Mouse (Mus musculus) kidney, embryonic 15.5 days (tissue): ENCODE measurements around the gene Plek2. TPM values are rescaled to one million over a fixed set of nuclear protein-coding genes. Genes with fewer than 3 reads are reported as not detected.
"Not testable (repeated sequence)": the region's sequence is repeated elsewhere in the genome, so short reads cannot be mapped to it uniquely, and the experiment has no call there.

Experiments
- ATAC-seq: fragments of 200-750 bp; cut with Nextera tagmentation; replicated peaks from 2 replicates; pipeline ENCODE4 v1.8.0; 2017; ENCODE audit warnings: moderate TSS enrichment; ENCODE audit not compliant: low FRiP score
- H3K27ac ChIP-seq: fragments of 300-500 bp; sonication (generic); 2 replicates; pipeline ENCODE4 v1.5.1; 2015; ENCODE audit warnings: mild to moderate bottlenecking, inconsistent platforms
- H3K27me3 ChIP-seq: fragments of 300-500 bp; sonication (generic); 2 replicates; pipeline ENCODE4 v1.6.1; 2015; ENCODE audit warnings: inconsistent platforms
- H3K36me3 ChIP-seq: fragments of 300-500 bp; sonication (generic); 2 replicates; pipeline ENCODE4 v1.6.1; 2015; ENCODE audit warnings: inconsistent platforms
- H3K4me1 ChIP-seq: fragments of 300-500 bp; sonication (generic); 2 replicates; pipeline ENCODE4 v1.6.1; 2015; ENCODE audit warnings: inconsistent platforms
- H3K4me2 ChIP-seq: fragments of 300-500 bp; sonication (generic); 2 replicates; pipeline ENCODE4 v1.6.1; 2015; ENCODE audit warnings: moderate library complexity, mild to moderate bottlenecking, inconsistent platforms
- H3K4me3 ChIP-seq: fragments of 300-500 bp; sonication (generic); replicated peaks from 2 replicates; pipeline ENCODE4 v1.5.1; 2015; ENCODE audit warnings: mild to moderate bottlenecking, inconsistent platforms
- H3K9ac ChIP-seq: fragments of 300-500 bp; sonication (generic); 2 replicates; pipeline ENCODE4 v1.6.1; 2015; ENCODE audit warnings: mild to moderate bottlenecking, inconsistent platforms
- H3K9me3 ChIP-seq: fragments of 300-500 bp; sonication (generic); replicated peaks from 2 replicates; pipeline ENCODE4 v1.6.1; 2016; ENCODE audit warnings: inconsistent platforms
- WGBS: fragments of 180-500 bp; shearing (Covaris S2); methylation state at CpG from one replicate; pipeline ENCODE4 v1.1.7; 2015; ENCODE audit warnings: mixed read lengths; 5-methylcytosine and 5-hydroxymethylcytosine counted together
- polyA plus RNA-seq: library from polyadenylated mRNA; unstranded; fragments of >200 nt; fragmentation: Nextera tagmentation; extraction: Ambion mirVana; gene quantifications from 2 replicates; pipeline ENCODE4 v1.2.1, GENCODE M21; 2015

Plek2 gene
- polyA plus RNA-seq, 1 experiment from 2014 or later = 4.6 TPM

DNA sequence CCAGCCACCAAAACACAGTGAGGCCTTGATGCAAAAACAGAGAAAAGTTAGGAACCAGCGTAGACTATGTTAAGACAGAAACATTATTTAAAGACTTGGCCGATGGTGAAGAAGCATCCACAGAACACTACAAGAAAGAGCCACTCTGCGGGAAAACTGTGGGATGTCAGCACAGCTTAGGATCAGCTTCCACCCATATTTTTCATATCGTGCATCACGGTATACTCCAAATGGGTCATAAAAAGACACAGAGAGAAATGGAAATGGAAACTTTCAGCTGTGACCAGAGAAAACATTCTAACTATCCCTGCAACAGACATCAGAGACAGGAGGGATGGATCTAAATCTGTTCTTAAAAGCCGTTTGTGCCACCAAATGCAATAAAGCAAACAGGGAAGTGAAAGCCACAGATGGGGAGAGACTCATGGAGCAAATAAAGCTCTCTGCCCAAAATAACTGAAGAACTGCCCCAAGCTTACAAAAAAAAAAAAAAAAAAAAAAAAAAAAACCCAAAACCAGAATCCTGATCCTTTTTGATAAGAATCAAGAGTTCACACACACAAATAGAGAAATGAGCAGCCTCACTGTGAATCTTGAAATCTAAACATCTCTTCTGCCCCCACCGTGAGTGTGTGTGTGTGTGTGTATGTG, 16.9 kb upstream of the Plek2 start:
- no peak overlapping the region for H3K4me2 ChIP-seq

DNA sequence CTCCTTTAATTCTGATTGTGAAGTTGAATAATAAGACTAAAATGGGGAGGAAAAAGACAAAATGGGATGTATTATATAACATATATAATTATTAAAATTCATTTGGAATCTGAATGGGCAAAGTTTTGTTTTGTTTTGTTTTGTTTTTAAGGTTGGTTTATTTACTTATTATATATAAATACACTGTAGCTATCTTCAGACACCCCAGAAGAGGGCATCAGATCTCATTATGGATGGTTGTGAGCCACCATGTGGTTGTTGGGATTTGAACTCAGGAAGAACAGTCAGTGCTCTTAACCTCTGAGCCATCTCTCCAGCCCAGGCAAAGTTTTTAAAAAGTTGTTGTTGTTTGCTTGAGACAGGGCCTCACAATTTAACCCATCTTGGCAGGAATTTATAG, 16.2 kb upstream of the Plek2 start:
- not testable (repeated sequence) for ATAC-seq

More for the DNA sequence above, 16.9 kb upstream of the Plek2 start:
- no peak overlapping the region for H3K27ac ChIP-seq
- H3K4me1 ChIP-seq = peaks cover 6% of the 10 kb centered on the region; the same call in 1 of the 2 replicates
- no peak overlapping the region for H3K9ac ChIP-seq
- no peaks in the 10 kb centered on the region for H3K36me3 ChIP-seq
- no peaks in the 10 kb centered on the region for H3K27me3 ChIP-seq
- 81% methylated on average over 7 of the region's 7 CpGs for WGBS
- no peak for ATAC-seq
- no peak overlapping the region for H3K4me3 ChIP-seq
- no peaks in the 10 kb centered on the region for H3K9me3 ChIP-seq

DNA sequence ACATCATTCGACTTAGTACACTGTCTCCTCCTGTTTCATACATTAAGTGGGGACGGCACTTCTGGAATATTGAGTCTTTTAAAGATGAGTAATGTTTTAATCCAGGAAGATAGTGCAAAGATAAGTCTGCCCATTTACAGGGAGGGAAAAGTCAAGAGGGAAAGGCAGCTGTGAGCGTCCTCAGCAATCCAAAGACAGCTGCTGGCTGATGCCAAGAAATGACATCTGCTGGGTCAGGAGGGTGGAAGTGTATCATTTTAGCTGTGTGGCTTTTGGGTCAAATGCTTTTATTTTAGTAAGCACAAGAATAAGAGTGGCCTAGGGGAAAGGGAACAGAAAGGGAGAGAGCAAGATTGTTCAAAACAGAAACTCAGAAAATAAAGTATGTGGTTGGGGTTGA, 15.3 kb upstream of the Plek2 start:
- H3K27me3 ChIP-seq = no peaks in the 10 kb centered on the region
- no peak overlapping the region for H3K4me3 ChIP-seq
- WGBS = 76% methylated on average over 3 of the region's 3 CpGs
- H3K4me2 ChIP-seq = no peak overlapping the region
- no peak for ATAC-seq
- no peaks in the 10 kb centered on the region for H3K36me3 ChIP-seq
- H3K9me3 ChIP-seq = no peaks in the 10 kb centered on the region
- H3K4me1 ChIP-seq = peaks cover 12% of the 10 kb centered on the region
- H3K9ac ChIP-seq = no peak overlapping the region
- no peak overlapping the region for H3K27ac ChIP-seq

More for the DNA sequence above, 16.2 kb upstream of the Plek2 start:
- H3K9ac ChIP-seq, H3K9me3 ChIP-seq, H3K27ac ChIP-seq, H3K36me3 ChIP-seq, H3K4me3 ChIP-seq, H3K27me3 ChIP-seq, H3K4me2 ChIP-seq: not testable (repeated sequence)
- peaks cover 12% of the 10 kb centered on the region for H3K4me1 ChIP-seq

DNA sequence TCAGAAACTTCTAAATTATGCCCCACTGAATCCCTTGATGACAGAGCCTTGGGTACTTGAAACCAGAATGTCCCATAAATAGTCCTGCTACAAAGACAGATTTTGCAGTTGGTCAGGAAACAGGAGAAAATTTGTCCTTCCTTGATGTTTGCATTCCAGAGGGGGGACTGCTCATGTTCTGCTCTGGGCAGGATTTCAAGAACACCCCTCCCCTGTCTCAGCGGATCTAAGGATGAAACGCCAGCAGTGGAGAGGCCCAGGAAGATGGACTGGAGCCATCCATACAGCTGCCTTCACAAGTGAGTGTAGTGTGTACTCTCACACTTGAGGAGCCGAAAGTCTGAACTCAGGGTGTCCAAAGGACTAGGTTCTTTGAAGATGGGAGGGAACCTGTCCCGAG, 14.7 kb upstream of the Plek2 start:
- Histone ChIP-seq H3K4me2 (no peak overlapping the region), H3K4me1 (peaks cover 12% of the 10 kb centered on the region), H3K9me3 (no peaks in the 10 kb centered on the region), H3K27me3 (no peaks in the 10 kb centered on the region), H3K27ac (no peak overlapping the region), H3K4me3 (no peak overlapping the region), H3K36me3 (no peaks in the 10 kb centered on the region), H3K9ac (no peak overlapping the region)
- ATAC-seq = no peak
- WGBS = 54% methylated on average over 4 of the region's 4 CpGs

DNA sequence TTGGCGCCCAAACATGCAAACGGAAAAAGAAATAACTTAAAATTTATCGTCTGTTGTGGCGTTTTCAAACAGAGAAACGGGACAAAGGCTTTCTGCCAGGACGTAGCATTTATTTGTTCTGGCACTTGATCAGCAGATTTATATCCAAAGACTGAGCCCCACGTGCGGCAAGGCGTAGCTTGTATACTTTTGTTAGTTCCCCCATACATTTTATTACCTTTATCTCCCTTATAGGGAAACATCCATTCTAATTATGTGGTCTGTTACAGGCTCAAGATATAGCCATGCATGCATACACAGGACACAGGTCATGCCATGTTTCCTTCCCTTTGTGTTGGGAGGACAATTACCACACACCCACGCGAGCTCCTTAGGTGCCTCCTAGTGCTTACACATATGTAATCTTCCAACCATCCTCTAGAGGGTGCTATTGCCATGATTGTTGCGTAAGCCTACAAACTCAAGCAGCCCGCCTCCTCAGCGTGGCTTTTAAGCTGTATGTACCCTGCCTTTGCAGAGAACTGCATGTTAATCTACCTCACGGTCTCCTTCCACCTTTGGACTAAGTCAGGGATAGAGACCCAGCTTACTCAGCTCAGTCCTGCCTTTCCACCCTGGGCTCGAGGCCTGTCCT, 12.4 kb upstream of the Plek2 start:
- Histone ChIP-seq H3K27ac (no peak overlapping the region), H3K4me1 (peaks cover 12% of the 10 kb centered on the region), H3K36me3 (no peaks in the 10 kb centered on the region), H3K27me3 (peaks cover 2% of the 10 kb centered on the region), H3K9me3 (no peaks in the 10 kb centered on the region), H3K4me2 (peak overlapping the region; percentile 42), H3K9ac (no peak overlapping the region), H3K4me3 (peak overlapping the region; percentile 5; the same call in 1 of the 2 replicates)
- 23% methylated on average over 16 of the region's 16 CpGs for WGBS
- peak; percentile 64; the same call in 1 of the 2 replicates for ATAC-seq

DNA sequence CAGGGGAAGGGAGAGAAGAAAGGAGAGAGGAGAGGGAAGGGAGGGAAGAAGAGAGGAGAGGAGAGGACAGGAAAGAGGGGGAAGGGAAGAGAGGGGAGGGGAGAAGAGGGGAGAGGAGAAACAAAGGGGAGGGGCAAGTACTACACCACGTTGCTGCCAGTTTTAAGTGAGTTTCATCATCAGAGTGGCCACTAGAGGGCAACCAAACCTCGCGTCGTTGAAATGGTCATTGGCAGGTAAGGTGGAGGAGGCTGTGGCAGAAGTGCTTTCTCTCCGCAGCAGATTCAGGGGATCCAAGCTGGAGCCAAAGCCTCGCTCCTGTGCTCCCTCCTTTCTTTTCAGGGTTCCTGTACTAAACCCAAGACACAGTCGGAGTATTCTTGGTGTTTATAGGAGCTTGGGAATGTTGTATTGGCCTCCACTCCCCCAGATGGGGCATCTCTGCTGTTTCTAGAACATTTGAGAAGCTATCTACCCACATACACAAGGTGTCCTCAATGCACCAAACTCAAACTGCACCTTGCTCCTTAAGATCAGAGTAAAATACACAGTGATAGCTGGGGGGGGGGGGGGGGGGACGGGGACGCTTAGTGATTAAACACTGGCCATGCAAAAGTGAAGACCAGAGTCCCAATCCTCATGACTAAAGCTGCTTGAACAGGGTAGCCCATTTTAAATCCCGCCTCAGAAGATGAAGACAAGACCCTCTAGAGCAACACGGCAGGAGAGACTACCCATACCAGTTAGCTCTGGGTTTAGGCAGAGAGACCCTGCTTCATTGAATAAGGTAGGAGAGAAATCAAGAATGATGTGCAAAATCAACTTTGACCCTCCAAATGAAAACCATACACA, 11.7 kb upstream of the Plek2 start:
- Histone ChIP-seq H3K36me3 (no peaks in the 10 kb centered on the region), H3K4me3 (0 out of 2 replicates have a peak overlapping the region, but pooled peaks have one; percentile 2), H3K4me1 (peaks cover 12% of the 10 kb centered on the region), H3K9me3 (no peaks in the 10 kb centered on the region), H3K4me2 (peak overlapping the region; percentile 42), H3K27ac (no peak overlapping the region), H3K9ac (no peak overlapping the region), H3K27me3 (peaks cover 9% of the 10 kb centered on the region)
- WGBS = 15% methylated on average over 11 of the region's 11 CpGs
- peak; percentile 54 for ATAC-seq

DNA sequence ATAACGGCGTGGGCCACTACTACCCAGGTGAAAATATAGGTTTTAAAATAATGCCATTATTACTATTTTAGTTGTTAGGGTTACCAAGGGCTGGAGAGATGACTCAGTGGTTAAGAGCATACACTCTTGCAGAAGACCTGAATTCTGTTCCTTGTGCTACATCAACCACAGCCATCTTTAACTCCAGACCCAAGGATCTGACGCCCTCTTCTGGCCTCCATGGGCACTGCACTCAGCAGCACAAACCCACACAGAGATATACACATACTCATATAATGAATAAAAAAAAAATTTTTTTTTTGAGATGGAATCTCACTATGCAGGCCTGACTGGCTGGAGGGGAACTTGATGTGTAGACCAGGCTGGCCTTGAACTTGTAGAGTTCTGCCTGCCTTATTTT, 9.5 kb upstream of the Plek2 start:
- WGBS = 76% methylated on average over 3 of the region's 3 CpGs
- peaks cover 23% of the 10 kb centered on the region for H3K4me1 ChIP-seq

DNA sequence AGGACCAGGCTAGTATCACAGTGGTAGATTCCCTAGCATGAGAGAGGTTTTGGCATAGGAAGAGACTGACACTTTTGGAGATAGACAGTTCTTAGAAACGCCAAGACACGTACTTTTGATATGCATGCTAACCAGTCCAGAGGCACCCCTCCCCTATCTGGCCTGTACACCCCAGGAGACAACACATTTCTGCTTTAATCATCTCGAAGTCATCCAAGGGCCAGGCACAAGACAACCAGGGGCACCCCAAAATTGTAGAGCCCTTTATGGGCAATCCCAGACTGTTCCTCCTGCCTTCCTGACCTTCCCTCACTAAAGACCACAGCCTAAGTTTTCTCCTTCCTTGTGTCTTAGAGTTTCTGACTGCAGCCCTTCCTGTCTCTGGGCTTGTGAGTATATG, 8.8 kb upstream of the Plek2 start:
- Histone ChIP-seq H3K4me2 (no peak overlapping the region), H3K36me3 (no peaks in the 10 kb centered on the region), H3K4me1 (peaks cover 23% of the 10 kb centered on the region), H3K27me3 (peaks cover 37% of the 10 kb centered on the region), H3K27ac (no peak overlapping the region), H3K9me3 (no peaks in the 10 kb centered on the region), H3K4me3 (no peak overlapping the region), H3K9ac (no peak overlapping the region)
- WGBS = 72% methylated on average over 3 of the region's 3 CpGs
- ATAC-seq = no peak

More for the DNA sequence above, 9.5 kb upstream of the Plek2 start:
- H3K27me3 ChIP-seq = peaks cover 30% of the 10 kb centered on the region
- H3K9me3 ChIP-seq = no peaks in the 10 kb centered on the region
- H3K27ac ChIP-seq = no peak overlapping the region
- no peak overlapping the region for H3K9ac ChIP-seq
- no peak overlapping the region for H3K4me3 ChIP-seq
- H3K4me2 ChIP-seq = no peak overlapping the region
- H3K36me3 ChIP-seq = no peaks in the 10 kb centered on the region
- no peak for ATAC-seq

DNA sequence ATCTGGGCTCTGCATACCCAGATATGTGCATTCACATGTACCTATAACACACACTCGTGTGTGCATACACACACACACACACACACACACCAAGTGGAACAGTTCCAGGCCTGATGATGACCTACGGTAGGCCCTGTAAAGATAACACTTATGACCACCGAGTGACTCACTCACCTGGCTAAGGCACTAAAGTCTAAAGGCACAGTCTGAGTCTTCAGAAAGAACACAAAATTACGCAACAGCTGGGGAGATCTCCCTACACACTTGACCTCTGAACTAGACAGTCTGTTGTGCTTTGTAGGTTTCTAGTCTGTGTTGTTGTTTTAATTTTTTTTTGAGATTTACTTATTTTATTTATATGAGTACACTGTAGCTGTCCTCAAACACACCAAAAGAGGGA, 7.7 kb upstream of the Plek2 start:
- Histone ChIP-seq H3K27ac (no peak overlapping the region), H3K9me3 (no peaks in the 10 kb centered on the region; the same call in 1 of the 2 replicates), H3K4me2 (no peak overlapping the region), H3K36me3 (no peaks in the 10 kb centered on the region), H3K4me1 (peaks cover 23% of the 10 kb centered on the region), H3K4me3 (no peak overlapping the region), H3K9ac (no peak overlapping the region), H3K27me3 (peaks cover 47% of the 10 kb centered on the region)
- WGBS = 82% methylated on average over 4 of the region's 4 CpGs
- no peak for ATAC-seq

DNA sequence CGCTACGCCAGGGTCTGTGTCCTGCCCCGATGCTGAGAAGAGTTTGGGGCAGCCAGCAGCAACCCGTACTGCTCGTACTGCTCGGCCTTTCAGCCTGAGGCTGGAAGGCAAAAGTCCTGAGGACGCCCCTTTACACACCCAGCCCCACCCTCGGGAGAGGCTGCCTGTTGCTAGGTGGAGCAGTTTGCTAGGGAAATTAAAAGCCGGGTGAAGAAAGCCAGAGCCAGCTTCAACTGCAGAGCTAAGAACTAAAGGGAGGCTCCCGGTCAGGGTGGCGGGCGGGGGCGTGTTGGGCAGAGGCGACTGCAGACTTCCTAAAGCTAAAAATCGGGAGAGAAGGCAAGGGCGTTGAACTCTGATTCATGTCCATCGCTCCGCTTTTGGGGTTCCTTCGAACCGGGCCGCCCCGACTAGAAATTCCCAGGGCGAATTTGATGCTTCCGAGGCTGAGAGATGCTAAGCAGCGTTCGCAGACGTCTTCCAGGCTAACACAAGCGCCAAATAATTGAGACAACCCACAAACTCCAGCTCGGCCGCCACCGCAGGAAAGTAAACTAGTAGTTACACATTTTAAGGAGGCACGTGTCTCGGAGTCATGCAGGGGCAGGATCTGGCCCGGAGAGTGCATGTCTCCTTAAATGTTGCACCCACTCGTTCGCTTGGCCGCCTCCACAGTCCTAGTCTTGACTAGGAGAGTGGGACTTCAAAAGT, 5.1 kb upstream of the Plek2 start:
- peaks cover 14% of the 10 kb centered on the region for H3K4me1 ChIP-seq
- H3K9ac ChIP-seq = no peak overlapping the region
- 1% methylated on average over 37 of the region's 37 CpGs for WGBS
- H3K36me3 ChIP-seq = no peaks in the 10 kb centered on the region
- H3K27ac ChIP-seq = no peak overlapping the region
- peaks cover 72% of the 10 kb centered on the region for H3K27me3 ChIP-seq
- peak overlapping the region; percentile 73 for H3K4me2 ChIP-seq
- peak; percentile 61 for ATAC-seq
- peak overlapping the region; percentile 36 for H3K4me3 ChIP-seq
- H3K9me3 ChIP-seq = no peaks in the 10 kb centered on the region; the same call in 1 of the 2 replicates

DNA sequence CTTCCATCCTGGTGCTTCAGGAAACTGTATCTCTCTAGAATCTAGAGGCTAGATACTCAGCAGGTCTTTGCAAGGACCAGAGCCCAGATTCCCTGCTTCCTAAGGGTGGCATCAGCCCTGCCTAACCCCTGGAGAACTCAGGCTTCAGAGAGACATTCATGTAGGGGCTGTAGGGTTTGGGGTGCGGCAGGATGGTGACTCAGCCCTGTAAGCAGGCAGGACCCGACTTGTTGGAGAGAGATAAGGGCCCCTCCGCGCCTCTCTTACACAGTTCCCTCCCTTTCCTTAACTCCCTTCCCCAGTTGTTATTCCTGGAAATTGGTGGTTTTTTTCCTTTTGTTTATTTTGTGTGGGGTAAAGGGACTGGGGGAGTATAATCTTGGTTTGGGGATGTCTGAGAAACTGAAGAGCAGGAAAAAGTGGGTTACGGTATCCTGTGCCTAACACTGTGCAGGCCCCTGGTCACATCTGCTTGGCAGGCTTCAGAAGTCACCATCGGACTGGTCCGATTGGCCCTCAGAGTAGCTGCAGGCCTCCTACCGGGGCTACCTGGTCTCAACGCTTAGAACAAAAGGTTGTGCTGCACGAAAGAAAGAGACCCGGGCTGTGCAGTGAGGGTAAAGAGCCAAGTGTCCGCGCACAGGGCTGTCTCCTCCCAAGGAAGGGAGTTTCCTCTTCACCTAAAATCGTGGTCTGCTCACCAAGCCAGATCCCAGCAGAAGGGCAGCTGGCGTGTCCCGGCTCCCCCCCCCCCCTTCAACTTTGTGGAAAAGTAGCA, 4.1 kb upstream of the Plek2 start:
- Histone ChIP-seq H3K27ac (no peak overlapping the region), H3K27me3 (peaks cover 75% of the 10 kb centered on the region), H3K9me3 (no peaks in the 10 kb centered on the region; the same call in 1 of the 2 replicates), H3K4me1 (peaks cover 19% of the 10 kb centered on the region), H3K36me3 (no peaks in the 10 kb centered on the region), H3K4me2 (peak overlapping the region; percentile 73), H3K9ac (no peak overlapping the region), H3K4me3 (peak overlapping the region; percentile 36)
- peak; percentile 71 for ATAC-seq
- 11% methylated on average over 16 of the region's 16 CpGs for WGBS
